Mouse (Mus musculus): Measurements from ENCODE around the gene Map7d1. TPM values are rescaled to one million over a fixed set of nuclear protein-coding genes. Genes with fewer than 3 reads are reported as not detected.

The Map7d1 gene
- polyA plus RNA-seq, 1 experiment from 2014 or later: 90.3 TPM

DNA sequence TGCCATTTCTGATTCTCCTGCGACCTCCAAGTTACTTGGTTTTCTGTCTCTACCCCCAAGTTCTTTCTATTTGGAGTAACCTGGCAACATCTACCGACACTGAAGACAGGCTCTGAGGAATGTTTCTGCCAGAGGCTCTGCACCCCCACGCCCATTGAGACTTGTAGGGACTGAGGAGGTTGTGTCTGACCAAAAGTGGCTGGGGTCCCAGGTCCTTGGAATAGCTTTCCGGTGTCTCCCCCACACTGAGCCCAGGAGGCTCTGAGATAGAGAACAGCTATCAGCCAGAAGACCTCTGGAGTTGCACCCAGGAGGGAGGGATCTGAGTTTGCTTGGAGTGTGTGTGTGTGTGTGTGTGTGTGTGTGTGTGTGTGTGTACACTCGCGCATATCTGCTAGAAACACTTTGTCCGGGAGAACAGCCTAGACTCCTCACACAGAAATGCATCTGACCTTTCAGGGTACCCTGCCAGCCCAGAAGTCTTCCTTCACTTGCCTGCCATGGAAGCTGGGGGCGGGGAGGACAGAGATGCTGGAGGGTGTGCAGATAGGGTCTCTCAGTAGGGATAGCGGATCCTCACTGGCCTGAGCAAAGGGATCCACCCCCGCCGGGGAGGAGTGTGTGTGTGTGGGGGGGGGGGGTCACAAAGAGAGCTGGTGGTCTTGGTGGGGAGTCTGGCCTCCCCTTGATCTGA is 31.3 kb upstream of the Map7d1 start:
- WGBS: 35% methylated on average over 11 of the region's 11 CpGs
- H3K4me1 ChIP-seq (replicated peaks): peaks cover 14% of the 10 kb centered on the region
- H3K27ac ChIP-seq (replicated peaks): no peak overlapping the region
- peak overlapping the region; percentile 38 for H3K4me3 ChIP-seq
- no peaks in the 10 kb centered on the region for H3K36me3 ChIP-seq
- H3K9ac ChIP-seq: no peak overlapping the region
- peaks cover 69% of the 10 kb centered on the region for H3K27me3 ChIP-seq
- H3K9me3 ChIP-seq: no peaks in the 10 kb centered on the region
- ATAC-seq (ENCODE audit: low read depth): peak; percentile 41
- peak overlapping the region; percentile 25 for H3K4me2 ChIP-seq

DNA sequence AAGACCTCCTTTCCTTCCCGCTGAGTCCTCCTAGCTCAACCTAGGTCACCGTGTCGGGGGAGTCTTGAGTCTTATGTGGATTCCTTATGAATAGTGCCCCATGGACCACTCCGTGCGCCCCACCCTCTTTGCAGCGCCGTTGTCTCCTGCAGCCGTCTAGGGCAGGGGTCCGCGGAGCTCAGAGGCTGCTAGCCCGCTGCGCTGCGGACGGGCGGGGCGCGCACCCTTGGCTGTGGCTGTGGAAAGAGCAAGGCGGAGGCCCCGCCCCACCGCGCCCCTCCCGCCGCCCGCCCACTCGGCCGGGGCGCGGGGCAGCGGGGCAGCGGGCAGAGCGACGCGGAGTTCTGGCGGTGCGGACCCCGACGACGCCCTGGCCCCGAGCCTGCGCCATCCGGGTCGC is 30.3 kb upstream of the Map7d1 start, which contains the start of gene Col8a2:
Gene Col8a2 (plus strand): TSS at position 302 of the 400 bp plus-strand sequence.
- H3K9me3 ChIP-seq: no peaks in the 10 kb centered on the region
- no peak within 1 kb of the TSS for H3K27ac ChIP-seq (replicated peaks)
- peak within 1 kb of the TSS; percentile 53 for H3K4me2 ChIP-seq
- H3K36me3 ChIP-seq: no peaks in the 10 kb centered on the region
- H3K9ac ChIP-seq: peak within 1 kb of the TSS; percentile 55
- peaks cover 14% of the 10 kb centered on the region for H3K4me1 ChIP-seq (replicated peaks)
- WGBS: 3% methylated on average over 25 of the region's 42 CpGs
- peak within 1 kb of the TSS; percentile 38 for H3K4me3 ChIP-seq
- H3K27me3 ChIP-seq: peaks cover 69% of the 10 kb centered on the region
- ATAC-seq (ENCODE audit: low read depth): no peak

DNA sequence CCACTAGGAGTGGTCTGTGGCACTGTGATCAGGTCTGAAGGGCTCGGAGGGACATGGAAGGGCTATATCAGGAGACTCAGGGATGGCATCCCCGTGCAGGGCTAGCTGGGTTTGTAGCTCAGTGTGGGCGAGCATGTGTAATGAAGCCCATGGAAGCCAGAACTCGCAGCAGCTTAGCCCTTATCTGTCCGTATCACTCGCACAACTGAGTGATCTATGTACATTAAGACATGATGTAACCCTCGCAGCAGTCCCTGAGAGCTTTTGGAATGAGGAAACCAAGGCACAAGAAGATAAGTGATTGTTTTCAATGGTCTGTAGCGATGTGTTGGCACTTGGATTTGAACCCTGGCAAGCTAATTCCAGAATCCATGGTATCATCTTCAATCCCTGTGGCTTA is 27.4 kb upstream of the Map7d1 start:
- no peak overlapping the region for H3K4me2 ChIP-seq
- H3K9ac ChIP-seq: no peak overlapping the region
- no peak overlapping the region for H3K4me3 ChIP-seq
- no peak for ATAC-seq (ENCODE audit: low read depth)
- H3K9me3 ChIP-seq: no peaks in the 10 kb centered on the region
- 85% methylated on average over 8 of the region's 8 CpGs for WGBS
- no peak overlapping the region for H3K27ac ChIP-seq (replicated peaks)
- H3K36me3 ChIP-seq: no peaks in the 10 kb centered on the region
- H3K4me1 ChIP-seq (replicated peaks): peaks cover 18% of the 10 kb centered on the region
- peaks cover 48% of the 10 kb centered on the region for H3K27me3 ChIP-seq

DNA sequence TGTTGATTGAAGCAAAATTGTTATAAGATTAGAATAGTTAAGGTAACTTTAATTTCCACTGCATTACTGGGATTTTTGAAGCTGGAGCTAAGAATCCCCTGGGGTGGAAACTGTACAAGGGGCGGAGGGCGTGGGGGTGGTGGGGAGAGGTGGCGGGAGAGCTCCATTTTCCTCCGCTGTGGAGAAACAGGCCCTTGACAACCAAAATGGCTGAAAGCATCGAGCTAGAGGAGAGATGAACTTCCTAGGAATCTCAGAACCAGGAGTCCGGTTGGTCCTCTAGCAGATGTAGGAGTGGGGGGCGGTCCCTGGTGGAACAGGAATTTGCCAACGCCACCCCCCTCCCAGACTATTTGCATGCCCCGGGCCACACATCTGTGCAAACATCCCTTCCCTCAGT is 25.6 kb upstream of the Map7d1 start:
- Histone ChIP-seq H3K36me3 (no peaks in the 10 kb centered on the region), H3K4me3 (no peak overlapping the region), H3K9ac (no peak overlapping the region), H3K27ac (replicated peaks) (no peak overlapping the region), H3K4me1 (replicated peaks) (peaks cover 11% of the 10 kb centered on the region), H3K27me3 (peaks cover 30% of the 10 kb centered on the region), H3K9me3 (no peaks in the 10 kb centered on the region), H3K4me2 (no peak overlapping the region)
- WGBS: 74% methylated on average over 9 of the region's 9 CpGs
- no peak for ATAC-seq (ENCODE audit: low read depth)

DNA sequence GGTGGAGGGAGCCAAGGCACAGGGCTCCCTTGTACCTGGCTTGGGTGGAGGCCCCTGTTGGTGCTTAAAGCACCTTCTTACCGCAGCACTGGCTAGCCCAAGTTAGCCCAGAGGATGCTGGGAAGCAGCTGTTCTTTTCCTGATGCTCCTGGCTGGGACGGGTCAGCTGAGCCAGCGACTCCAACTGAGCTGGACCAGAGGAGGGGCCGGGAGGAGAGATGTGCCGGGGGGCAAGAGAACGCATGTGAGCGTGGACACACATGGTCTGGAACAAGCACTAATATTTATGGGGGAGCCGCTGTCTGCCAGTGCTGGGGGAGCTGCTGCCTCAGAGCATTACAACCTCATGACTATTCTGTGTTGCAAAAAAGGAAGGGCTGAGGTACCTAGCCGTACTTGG is 22.8 kb upstream of the Map7d1 start:
- no peak overlapping the region for H3K27ac ChIP-seq (replicated peaks)
- peaks cover 7% of the 10 kb centered on the region; the same call in 1 of the 2 replicates for H3K27me3 ChIP-seq
- H3K36me3 ChIP-seq: peaks cover 20% of the 10 kb centered on the region
- 48% methylated on average over 9 of the region's 9 CpGs for WGBS
- H3K4me1 ChIP-seq (replicated peaks): 0 out of 2 replicates have a peak, but pooled peaks cover 5% of the 10 kb centered on the region
- no peak for ATAC-seq (ENCODE audit: low read depth)
- H3K9ac ChIP-seq: no peak overlapping the region
- no peaks in the 10 kb centered on the region for H3K9me3 ChIP-seq
- no peak overlapping the region for H3K4me2 ChIP-seq
- no peak overlapping the region for H3K4me3 ChIP-seq

DNA sequence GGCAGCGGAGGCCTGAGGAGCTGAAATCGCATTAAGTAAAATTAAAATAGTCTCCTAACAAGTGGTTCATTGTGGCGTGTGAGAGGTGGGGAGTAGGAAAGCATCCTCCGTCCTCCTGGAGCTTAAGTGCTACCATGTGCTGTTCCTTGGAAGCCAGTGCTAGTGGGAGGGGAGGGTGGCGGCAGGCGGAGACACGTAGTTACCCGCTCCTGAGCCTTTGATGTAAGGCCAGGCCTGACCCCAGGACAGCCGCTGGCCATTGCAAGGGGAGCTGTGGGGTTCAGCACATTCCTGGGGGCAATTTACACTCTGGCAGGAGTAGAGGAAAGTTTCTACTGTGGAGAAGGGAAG is 22.4 kb upstream of the Map7d1 start:
- Histone ChIP-seq H3K4me1 (replicated peaks) (0 out of 2 replicates have a peak, but pooled peaks cover 5% of the 10 kb centered on the region), H3K9me3 (no peaks in the 10 kb centered on the region), H3K27me3 (0 out of 2 replicates have a peak, but pooled peaks cover 3% of the 10 kb centered on the region), H3K27ac (replicated peaks) (no peak overlapping the region), H3K4me2 (no peak overlapping the region), H3K4me3 (no peak overlapping the region), H3K9ac (no peak overlapping the region), H3K36me3 (peaks cover 24% of the 10 kb centered on the region)
- 26% methylated on average over 9 of the region's 9 CpGs for WGBS
- ATAC-seq (ENCODE audit: low read depth): no peak

DNA sequence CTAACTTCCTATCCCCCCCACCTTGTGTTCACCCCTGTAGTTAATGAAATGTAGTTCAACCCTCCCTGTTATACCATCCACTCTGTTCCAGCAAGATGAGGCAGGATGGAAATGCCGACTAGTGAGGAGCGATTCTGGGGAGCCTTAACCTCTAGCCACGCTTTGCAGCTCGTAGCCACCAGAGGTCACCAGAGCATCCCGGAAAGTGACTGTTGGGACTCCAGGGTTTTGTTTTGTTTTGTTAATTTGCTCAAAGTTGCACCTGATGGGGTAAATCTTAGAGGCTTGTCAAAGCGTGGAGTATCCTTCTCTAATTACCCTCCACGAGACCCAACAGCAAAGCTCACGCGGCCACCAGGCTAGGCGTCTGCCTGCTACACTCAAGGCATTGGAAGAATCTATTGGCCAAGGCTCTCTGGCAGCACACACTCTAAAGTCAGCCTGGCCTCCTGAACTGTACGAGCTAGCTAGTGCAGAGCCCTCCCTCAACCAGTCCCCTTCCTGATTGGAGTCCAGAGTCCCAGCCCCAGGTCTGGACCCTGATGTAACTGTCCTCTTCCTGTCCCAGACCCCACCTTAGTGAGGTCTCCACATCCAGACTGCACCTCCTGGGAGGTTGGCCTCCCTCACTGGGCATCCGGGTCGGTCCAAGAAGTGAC is 21.9 kb upstream of the Map7d1 start:
- H3K27me3 ChIP-seq: no peaks in the 10 kb centered on the region
- H3K9ac ChIP-seq: peak overlapping the region; percentile 32; the same call in 1 of the 2 replicates
- H3K9me3 ChIP-seq: no peaks in the 10 kb centered on the region
- peaks cover 29% of the 10 kb centered on the region for H3K36me3 ChIP-seq
- H3K4me1 ChIP-seq (replicated peaks): 0 out of 2 replicates have a peak, but pooled peaks cover 5% of the 10 kb centered on the region
- peak; percentile 64; the same call in 1 of the 2 replicates for ATAC-seq (ENCODE audit: low read depth)
- no peak overlapping the region for H3K4me2 ChIP-seq
- no peak overlapping the region for H3K27ac ChIP-seq (replicated peaks)
- H3K4me3 ChIP-seq: no peak overlapping the region
- WGBS: 8% methylated on average over 13 of the region's 13 CpGs

DNA sequence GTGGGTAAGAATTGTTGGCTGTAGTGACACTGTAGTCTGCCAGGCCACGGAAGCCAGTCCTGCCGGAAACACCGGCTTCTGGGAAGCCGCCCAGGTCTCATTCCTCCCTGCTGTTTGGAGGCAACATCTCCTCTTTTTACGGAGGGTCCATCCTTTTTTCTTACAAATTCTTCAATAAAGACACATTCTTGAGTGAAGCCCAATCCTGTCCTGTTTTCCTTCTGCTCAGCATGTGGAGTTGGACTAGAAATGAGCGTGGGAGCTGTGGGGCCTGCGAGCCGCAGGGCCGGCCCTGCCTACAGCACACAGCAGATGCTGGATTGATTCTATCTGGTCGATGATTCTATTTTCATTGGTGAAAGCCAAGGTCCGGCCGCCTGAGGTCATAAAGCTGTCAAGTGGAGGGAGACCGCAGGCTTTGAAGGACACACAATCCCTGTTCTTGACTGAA is 19.6 kb upstream of the Map7d1 start:
- no peaks in the 10 kb centered on the region for H3K27me3 ChIP-seq
- no peaks in the 10 kb centered on the region for H3K9me3 ChIP-seq
- no peak overlapping the region for H3K4me2 ChIP-seq
- no peak for ATAC-seq (ENCODE audit: low read depth)
- H3K27ac ChIP-seq (replicated peaks): no peak overlapping the region
- H3K4me3 ChIP-seq: no peak overlapping the region
- WGBS: 82% methylated on average over 13 of the region's 13 CpGs
- H3K9ac ChIP-seq: no peak overlapping the region
- 0 out of 2 replicates have a peak, but pooled peaks cover 5% of the 10 kb centered on the region for H3K4me1 ChIP-seq (replicated peaks)
- H3K36me3 ChIP-seq: peaks cover 38% of the 10 kb centered on the region

DNA sequence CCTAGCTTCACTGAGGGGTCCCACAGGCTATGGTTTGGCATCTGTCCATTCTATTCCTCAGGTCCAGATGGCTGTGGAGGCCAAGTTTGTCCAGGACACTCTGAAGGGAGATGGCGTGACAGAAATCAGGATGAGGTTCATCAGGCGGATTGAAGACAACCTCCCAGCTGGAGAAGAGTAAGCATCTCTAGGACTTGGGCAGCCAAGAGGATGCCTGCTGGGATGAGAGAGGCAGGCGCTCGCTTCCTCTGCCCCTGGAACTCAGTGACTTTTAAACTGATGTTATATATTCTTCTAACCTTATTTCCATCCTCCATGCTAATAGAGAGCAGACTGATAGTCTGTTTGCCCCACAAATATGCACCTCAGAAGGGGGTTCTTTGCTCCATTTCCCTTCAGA is 18.9 kb upstream of the Map7d1 start:
- Histone ChIP-seq H3K27me3 (no peaks in the 10 kb centered on the region), H3K9ac (no peak overlapping the region), H3K4me2 (no peak overlapping the region), H3K4me3 (no peak overlapping the region), H3K27ac (replicated peaks) (no peak overlapping the region), H3K36me3 (peaks cover 38% of the 10 kb centered on the region), H3K9me3 (no peaks in the 10 kb centered on the region), H3K4me1 (replicated peaks) (0 out of 2 replicates have a peak, but pooled peaks cover 5% of the 10 kb centered on the region)
- ATAC-seq (ENCODE audit: low read depth): no peak
- 93% methylated on average over 4 of the region's 4 CpGs for WGBS

DNA sequence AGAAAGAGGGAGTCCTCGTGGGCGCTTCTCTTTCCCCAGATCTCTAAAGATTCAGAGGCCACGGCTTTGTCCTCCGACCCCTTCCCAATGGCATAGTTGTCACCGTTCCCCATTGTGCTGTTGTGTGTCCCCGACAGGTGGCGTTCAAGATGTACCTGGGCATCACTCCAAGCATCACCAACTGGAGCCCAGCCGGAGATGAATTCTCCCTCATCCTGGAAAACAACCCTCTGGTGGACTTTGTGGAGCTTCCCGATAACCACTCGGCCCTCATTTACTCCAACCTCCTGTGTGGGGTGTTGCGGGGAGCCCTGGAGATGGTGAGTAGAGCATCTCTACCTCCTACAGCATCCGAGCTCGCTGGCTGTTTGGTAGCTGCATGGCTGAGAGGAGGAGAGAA is 17.6 kb upstream of the Map7d1 start:
- H3K4me1 ChIP-seq (replicated peaks): 0 out of 2 replicates have a peak, but pooled peaks cover 2% of the 10 kb centered on the region
- no peak for ATAC-seq (ENCODE audit: low read depth)
- H3K9me3 ChIP-seq: no peaks in the 10 kb centered on the region
- H3K27ac ChIP-seq (replicated peaks): no peak overlapping the region
- no peak overlapping the region for H3K9ac ChIP-seq
- no peaks in the 10 kb centered on the region for H3K27me3 ChIP-seq
- no peak overlapping the region for H3K4me3 ChIP-seq
- peaks cover 38% of the 10 kb centered on the region for H3K36me3 ChIP-seq
- H3K4me2 ChIP-seq: no peak overlapping the region
- 79% methylated on average over 13 of the region's 13 CpGs for WGBS

DNA sequence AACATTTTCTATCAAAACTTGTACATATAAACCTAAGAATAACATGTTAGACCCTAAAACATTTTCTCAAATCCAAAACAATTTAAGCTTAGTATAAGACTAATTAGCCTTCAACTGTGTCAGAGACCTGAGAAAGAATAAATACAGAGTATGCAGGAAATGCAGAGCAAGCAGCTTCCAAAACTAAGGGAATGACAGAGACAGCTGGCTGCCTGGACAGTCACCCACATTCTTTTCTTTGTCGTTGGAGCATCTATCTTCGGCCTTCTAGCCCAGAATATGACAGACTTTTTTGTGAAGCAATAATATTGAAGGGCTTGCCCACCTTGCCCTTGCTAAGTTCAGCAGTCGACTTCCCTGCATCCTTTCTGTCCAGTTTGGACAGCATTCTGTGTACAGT is 13.1 kb upstream of the Map7d1 start:
- 0 out of 2 replicates have a peak, but pooled peaks cover 3% of the 10 kb centered on the region for H3K4me1 ChIP-seq (replicated peaks)
- WGBS: 84% methylated on average over 3 of the region's 3 CpGs
- ATAC-seq (ENCODE audit: low read depth): no peak

DNA sequence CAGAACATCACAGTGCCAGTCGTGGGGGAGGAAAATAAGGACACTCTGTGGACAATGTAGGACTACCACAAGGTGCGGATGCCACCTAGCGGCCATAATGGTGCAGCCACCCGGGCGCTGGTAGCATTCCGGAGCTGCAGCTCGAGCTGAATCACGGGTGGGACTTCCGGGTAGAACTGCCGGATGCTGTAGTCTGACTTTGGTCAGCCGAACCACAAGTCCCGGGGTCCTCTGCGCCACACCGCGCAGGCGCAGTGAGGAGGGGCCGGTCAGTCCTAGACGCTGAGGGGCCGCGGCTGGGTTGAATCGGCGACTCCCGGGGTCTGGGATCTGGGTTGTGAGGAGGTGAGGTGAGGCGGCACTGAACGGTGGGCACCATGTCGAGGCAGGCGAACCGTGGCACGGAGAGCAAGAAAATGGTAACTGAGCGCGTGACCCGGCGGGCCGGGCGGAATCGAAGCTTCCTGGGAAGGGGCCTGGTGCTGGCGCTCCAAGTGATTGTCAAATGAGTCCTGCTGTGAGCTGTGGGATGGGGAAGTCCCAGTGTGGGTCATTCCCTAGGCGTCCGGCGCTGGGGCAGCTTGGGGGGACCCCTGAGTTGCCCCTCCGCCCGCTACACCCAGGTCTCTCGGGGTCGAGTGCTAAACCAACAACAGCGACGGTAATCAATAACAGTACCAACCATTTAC is 6.1 kb upstream of the Map7d1 start, which contains the start of gene Trappc3:
Gene Trappc3 (plus strand): TSS at position 207 of the 689 bp plus-strand sequence.
- Histone ChIP-seq H3K4me3 (peak within 1 kb of the TSS; percentile 88), H3K9me3 (no peaks in the 10 kb centered on the region), H3K27me3 (no peaks in the 10 kb centered on the region), H3K27ac (replicated peaks) (peak within 1 kb of the TSS; percentile 81), H3K4me2 (peak within 1 kb of the TSS; percentile 85), H3K4me1 (replicated peaks) (peaks cover 65% of the 10 kb centered on the region), H3K36me3 (0 out of 2 replicates have a peak, but pooled peaks cover 2% of the 10 kb centered on the region), H3K9ac (peak within 1 kb of the TSS; percentile 92)
- ATAC-seq (ENCODE audit: low read depth): peak; percentile 93
- under 1% methylated on average over 46 of the region's 46 CpGs for WGBS

More for the DNA sequence above, 13.1 kb upstream of the Map7d1 start:
- Histone ChIP-seq H3K9ac (no peak overlapping the region), H3K36me3 (peaks cover 21% of the 10 kb centered on the region), H3K9me3 (no peaks in the 10 kb centered on the region), H3K27ac (replicated peaks) (no peak overlapping the region), H3K4me2 (no peak overlapping the region), H3K4me3 (no peak overlapping the region), H3K27me3 (no peaks in the 10 kb centered on the region)

All from neural tube, embryonic 13.5 days (tissue).